Mouse (Mus musculus): ENCODE measurements around the gene Rasa2. TPM values are rescaled to one million over a fixed set of nuclear protein-coding genes. Genes with fewer than 3 reads are reported as not detected.

Gene Rasa2
- polyA plus RNA-seq, 1 experiment from 2014 or later = 18.9 TPM

GRCm38 (mm10) chr9:96517429-96517828 is 114.0 kb downstream of the Rasa2 start:
- H3K9ac ChIP-seq (ENCODE audit: low read depth, low read length) = no peak overlapping the region
- H3K4me1 ChIP-seq (ENCODE audit: control insufficient read depth, insufficient read depth, low read length) = peaks cover 8% of the 10 kb centered on the region
- H3K27me3 ChIP-seq (ENCODE audit: control insufficient read depth, insufficient read depth, low read length) = no peaks in the 10 kb centered on the region
- H3K4me3 ChIP-seq (ENCODE audit: low read length) = no peak overlapping the region
- no peak overlapping the region for H3K4me2 ChIP-seq (replicated peaks; ENCODE audit: low read depth, low read length)
- H3K36me3 ChIP-seq (ENCODE audit: control insufficient read depth, insufficient read depth, low read length) = no peaks in the 10 kb centered on the region
- no peak for ATAC-seq (ENCODE audit: low FRiP score, low TSS enrichment)
- WGBS = 31% methylated on average over 4 of the region's 4 CpGs
- no peaks in the 10 kb centered on the region for H3K9me3 ChIP-seq (ENCODE audit: control insufficient read depth, low read length)
- H3K27ac ChIP-seq (ENCODE audit: low read depth, low read length) = no peak overlapping the region

- 59% methylated on average over 3 of the region's 3 CpGs for WGBS
- Histone ChIP-seq H3K27me3 (ENCODE audit: control insufficient read depth, insufficient read depth, low read length) (no peaks in the 10 kb centered on the region), H3K9ac (ENCODE audit: low read depth, low read length) (no peak overlapping the region), H3K4me2 (replicated peaks; ENCODE audit: low read depth, low read length) (no peak overlapping the region), H3K27ac (ENCODE audit: low read depth, low read length) (no peak overlapping the region), H3K4me3 (ENCODE audit: low read length) (no peak overlapping the region), H3K4me1 (ENCODE audit: control insufficient read depth, insufficient read depth, low read length) (peaks cover 8% of the 10 kb centered on the region), H3K9me3 (ENCODE audit: control insufficient read depth, low read length) (no peaks in the 10 kb centered on the region), H3K36me3 (ENCODE audit: control insufficient read depth, insufficient read depth, low read length) (no peaks in the 10 kb centered on the region)
- no peak for ATAC-seq (ENCODE audit: low FRiP score, low TSS enrichment)
These were observed 114.6 kb downstream of the Rasa2 start for GRCm38 (mm10) chr9:96516806-96517205.

- Histone ChIP-seq H3K4me3 (ENCODE audit: low read length) (no peak overlapping the region), H3K4me2 (replicated peaks; ENCODE audit: low read depth, low read length) (no peak overlapping the region), H3K27me3 (ENCODE audit: control insufficient read depth, insufficient read depth, low read length) (no peaks in the 10 kb centered on the region), H3K9me3 (ENCODE audit: control insufficient read depth, low read length) (no peaks in the 10 kb centered on the region), H3K36me3 (ENCODE audit: control insufficient read depth, insufficient read depth, low read length) (no peaks in the 10 kb centered on the region), H3K27ac (ENCODE audit: low read depth, low read length) (no peak overlapping the region), H3K4me1 (ENCODE audit: control insufficient read depth, insufficient read depth, low read length) (peaks cover 8% of the 10 kb centered on the region), H3K9ac (ENCODE audit: low read depth, low read length) (no peak overlapping the region)
- WGBS = 88% methylated on average over 5 of the region's 5 CpGs
- no peak for ATAC-seq (ENCODE audit: low FRiP score, low TSS enrichment)
These were observed 115.7 kb downstream of the Rasa2 start for GRCm38 (mm10) chr9:96515737-96516136.

GRCm38 (mm10) chr9:96514278-96514677 is 117.1 kb downstream of the Rasa2 start:
- no peaks in the 10 kb centered on the region for H3K9me3 ChIP-seq (ENCODE audit: control insufficient read depth, low read length)
- no peak overlapping the region for H3K27ac ChIP-seq (ENCODE audit: low read depth, low read length)
- no peak overlapping the region for H3K4me3 ChIP-seq (ENCODE audit: low read length)
- H3K4me1 ChIP-seq (ENCODE audit: control insufficient read depth, insufficient read depth, low read length) = peaks cover 8% of the 10 kb centered on the region
- no peak for ATAC-seq (ENCODE audit: low FRiP score, low TSS enrichment)
- H3K9ac ChIP-seq (ENCODE audit: low read depth, low read length) = no peak overlapping the region
- no peaks in the 10 kb centered on the region for H3K36me3 ChIP-seq (ENCODE audit: control insufficient read depth, insufficient read depth, low read length)
- H3K4me2 ChIP-seq (replicated peaks; ENCODE audit: low read depth, low read length) = no peak overlapping the region
- no peaks in the 10 kb centered on the region for H3K27me3 ChIP-seq (ENCODE audit: control insufficient read depth, insufficient read depth, low read length)
- WGBS = 64% methylated on average over 5 of the region's 5 CpGs

- H3K27ac ChIP-seq (ENCODE audit: low read depth, low read length) = peak overlapping the region; percentile 79
- peak; percentile 88 for ATAC-seq (ENCODE audit: low FRiP score, low TSS enrichment)
These were observed 125.4 kb downstream of the Rasa2 start for GRCm38 (mm10) chr9:96506011-96506498.

GRCm38 (mm10) chr9:96505156-96505555 is 126.3 kb downstream of the Rasa2 start:
- Histone ChIP-seq H3K4me1 (ENCODE audit: control insufficient read depth, insufficient read depth, low read length) (0 out of 2 replicates have a peak, but pooled peaks cover 8% of the 10 kb centered on the region), H3K27ac (ENCODE audit: low read depth, low read length) (peak overlapping the region; percentile 79; the same call in 1 of the 2 replicates), H3K36me3 (ENCODE audit: control insufficient read depth, insufficient read depth, low read length) (no peaks in the 10 kb centered on the region), H3K9ac (ENCODE audit: low read depth, low read length) (no peak overlapping the region), H3K9me3 (ENCODE audit: control insufficient read depth, low read length) (no peaks in the 10 kb centered on the region), H3K27me3 (ENCODE audit: control insufficient read depth, insufficient read depth, low read length) (no peaks in the 10 kb centered on the region), H3K4me3 (ENCODE audit: low read length) (no peak overlapping the region), H3K4me2 (replicated peaks; ENCODE audit: low read depth, low read length) (no peak overlapping the region)
- WGBS = 85% methylated on average over 4 of the region's 4 CpGs
- ATAC-seq (ENCODE audit: low FRiP score, low TSS enrichment) = no peak

More at GRCm38 (mm10) chr9:96506011-96506498, 125.4 kb downstream of the Rasa2 start:
- H3K4me1 ChIP-seq (ENCODE audit: control insufficient read depth, insufficient read depth, low read length) = 0 out of 2 replicates have a peak, but pooled peaks cover 5% of the 10 kb centered on the region
- H3K9ac ChIP-seq (ENCODE audit: low read depth, low read length) = no peak overlapping the region
- H3K9me3 ChIP-seq (ENCODE audit: control insufficient read depth, low read length) = no peaks in the 10 kb centered on the region
- H3K4me2 ChIP-seq (replicated peaks; ENCODE audit: low read depth, low read length) = peak overlapping the region; percentile 25; the same call in 1 of the 2 replicates
- H3K4me3 ChIP-seq (ENCODE audit: low read length) = no peak overlapping the region
- 13% methylated on average over 10 of the region's 10 CpGs for WGBS
- H3K27me3 ChIP-seq (ENCODE audit: control insufficient read depth, insufficient read depth, low read length) = no peaks in the 10 kb centered on the region
- H3K36me3 ChIP-seq (ENCODE audit: control insufficient read depth, insufficient read depth, low read length) = no peaks in the 10 kb centered on the region

- H3K9me3 ChIP-seq (ENCODE audit: control insufficient read depth, low read length) = no peaks in the 10 kb centered on the region; the same call in 1 of the 2 replicates
- H3K4me2 ChIP-seq (replicated peaks; ENCODE audit: low read depth, low read length) = no peak overlapping the region
- 0 out of 2 replicates have a peak, but pooled peaks cover 8% of the 10 kb centered on the region for H3K4me1 ChIP-seq (ENCODE audit: control insufficient read depth, insufficient read depth, low read length)
- no peak overlapping the region for H3K4me3 ChIP-seq (ENCODE audit: low read length)
- no peaks in the 10 kb centered on the region for H3K36me3 ChIP-seq (ENCODE audit: control insufficient read depth, insufficient read depth, low read length)
- no peak overlapping the region for H3K27ac ChIP-seq (ENCODE audit: low read depth, low read length)
- WGBS = 62% methylated on average over 17 of the region's 17 CpGs
- no peak for ATAC-seq (ENCODE audit: low FRiP score, low TSS enrichment)
- no peaks in the 10 kb centered on the region for H3K27me3 ChIP-seq (ENCODE audit: control insufficient read depth, insufficient read depth, low read length)
- no peak overlapping the region for H3K9ac ChIP-seq (ENCODE audit: low read depth, low read length)
These were observed 127.1 kb downstream of the Rasa2 start for GRCm38 (mm10) chr9:96504116-96504895.

- Histone ChIP-seq H3K36me3 (ENCODE audit: control insufficient read depth, insufficient read depth, low read length) (no peaks in the 10 kb centered on the region), H3K4me2 (replicated peaks; ENCODE audit: low read depth, low read length) (no peak overlapping the region), H3K4me3 (ENCODE audit: low read length) (no peak overlapping the region), H3K4me1 (ENCODE audit: control insufficient read depth, insufficient read depth, low read length) (0 out of 2 replicates have a peak, but pooled peaks cover 5% of the 10 kb centered on the region), H3K9ac (ENCODE audit: low read depth, low read length) (no peak overlapping the region), H3K27me3 (ENCODE audit: control insufficient read depth, insufficient read depth, low read length) (no peaks in the 10 kb centered on the region), H3K27ac (ENCODE audit: low read depth, low read length) (no peak overlapping the region), H3K9me3 (ENCODE audit: control insufficient read depth, low read length) (no peaks in the 10 kb centered on the region; the same call in 1 of the 2 replicates)
- no peak for ATAC-seq (ENCODE audit: low FRiP score, low TSS enrichment)
- 86% methylated on average over 6 of the region's 6 CpGs for WGBS
These were observed 128.4 kb downstream of the Rasa2 start for GRCm38 (mm10) chr9:96502856-96503610.
